Mouse (Mus musculus) ES-CJ7 (cell line): Measurements from ENCODE around the gene Atp9a.
A peak's percentile ranks its signal among the peaks of the same experiment; 100 is the strongest.

Source experiments
- DNase-seq: peaks from one replicate; pipeline ENCODE4 v3.0.0; 2011; ENCODE audit warnings: low read depth, low spot score

Gene Atp9a

DNA sequence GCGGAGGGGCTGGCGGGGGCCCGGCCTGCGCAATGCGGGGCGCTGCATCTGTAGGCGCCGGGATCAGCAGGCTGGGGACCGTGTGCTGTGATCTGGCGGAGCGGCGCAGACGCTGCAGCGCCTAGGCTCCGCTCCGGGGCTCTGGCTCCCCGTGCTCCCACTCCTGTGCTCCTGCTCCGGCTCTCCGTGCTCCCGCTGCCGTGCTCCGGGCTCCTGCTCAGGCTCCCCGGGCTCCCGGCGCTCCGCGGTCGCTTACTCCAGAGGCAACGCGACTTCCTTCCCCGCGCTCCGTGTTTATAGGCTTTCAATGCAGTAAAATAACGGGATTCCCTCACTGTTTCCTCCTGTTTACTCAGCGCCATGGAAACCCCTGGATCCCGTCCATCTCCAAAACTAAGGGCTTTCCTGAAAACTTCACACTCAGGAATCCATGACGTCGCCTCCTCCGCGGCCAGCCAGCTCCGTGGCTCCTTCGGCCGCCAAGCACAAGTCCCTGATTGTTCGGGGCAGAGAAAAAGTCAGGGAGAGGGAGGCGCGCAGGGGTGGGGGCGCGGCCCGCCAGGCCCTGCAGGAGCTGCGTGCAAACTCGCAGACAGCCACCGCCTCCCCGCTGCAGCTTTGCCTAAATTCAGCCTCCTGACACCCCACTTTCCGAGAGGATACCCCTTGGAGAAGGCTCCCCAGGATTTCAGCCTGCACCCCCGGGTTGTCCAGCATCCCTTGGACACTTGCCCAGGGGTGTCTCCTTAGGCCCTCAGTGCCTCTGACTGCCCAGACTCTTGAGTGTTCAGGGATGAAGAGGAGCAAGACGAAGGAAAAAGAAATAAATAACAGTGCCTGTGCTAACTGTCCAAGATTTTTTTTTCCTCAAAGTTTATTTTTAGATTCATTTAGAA is 140.5 kb downstream of the Atp9a start, which contains the start of gene Nfatc2:
Nfatc2 (minus strand) TSS at position 167 of the 896 bp plus-strand sequence.
- peak; percentile 58 for DNase-seq

- no peak for DNase-seq
These were observed 141.3 kb downstream of the Atp9a start for GRCm38 (mm10) chr2:168600750-168601490.

DNA sequence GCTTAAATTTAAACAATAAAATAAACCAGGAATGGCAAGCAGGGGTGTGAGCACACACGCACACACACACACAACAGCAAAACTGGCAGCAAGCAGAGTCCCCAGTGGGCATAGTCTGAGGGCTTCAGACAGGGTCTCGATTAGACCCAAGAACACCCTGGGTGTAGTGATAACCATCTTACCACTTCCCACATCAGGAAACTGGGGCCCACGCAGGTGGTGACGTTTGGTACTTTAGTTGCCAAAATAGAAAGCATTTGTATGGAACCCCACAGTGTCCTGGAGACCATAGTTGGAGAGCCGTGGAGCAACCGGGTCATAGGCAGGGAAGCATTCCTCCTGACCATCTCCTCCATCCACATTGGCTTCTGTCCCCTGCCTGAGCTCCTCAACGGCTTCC is 146.5 kb downstream of the Atp9a start:
- DNase-seq: no peak

DNA sequence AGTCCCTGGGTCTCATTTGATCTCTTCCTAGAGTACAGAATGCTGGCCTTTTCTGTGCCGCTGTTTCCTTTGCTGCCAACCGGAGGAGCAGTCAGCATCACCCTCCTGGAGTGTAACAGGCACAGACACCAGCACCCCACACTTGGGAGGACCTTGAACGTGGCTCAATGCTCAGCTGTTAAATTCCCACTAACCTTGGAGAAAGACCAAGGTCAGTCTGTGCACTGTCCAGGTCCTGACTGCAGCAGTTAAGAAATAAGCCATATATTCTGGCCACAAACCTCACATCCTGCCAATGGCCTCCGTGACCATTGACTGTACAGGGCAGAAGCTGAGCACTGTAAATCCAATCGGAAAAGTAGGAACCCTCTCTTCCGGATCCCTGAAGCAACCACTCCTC is 148.5 kb downstream of the Atp9a start:
- no peak for DNase-seq

DNA sequence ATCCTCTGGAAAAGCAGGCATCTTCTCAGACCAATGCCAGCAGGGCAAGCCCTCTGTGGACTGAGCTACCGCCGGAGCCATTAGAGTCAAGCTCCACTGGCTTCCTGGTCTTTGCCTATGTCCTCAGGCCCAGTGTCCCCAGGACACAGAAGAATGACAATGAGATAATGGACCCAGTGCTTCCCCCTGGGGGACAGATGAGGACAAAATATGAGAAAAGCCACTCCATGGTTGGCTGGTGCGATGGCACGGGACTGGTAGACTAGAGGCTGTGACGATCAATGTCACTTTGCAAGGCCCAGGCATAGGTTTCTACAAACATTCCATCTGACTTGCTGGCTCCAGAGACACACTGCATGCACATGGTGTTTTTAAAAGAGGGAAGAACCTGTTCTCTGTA is 149.2 kb downstream of the Atp9a start:
- no peak for DNase-seq

DNA sequence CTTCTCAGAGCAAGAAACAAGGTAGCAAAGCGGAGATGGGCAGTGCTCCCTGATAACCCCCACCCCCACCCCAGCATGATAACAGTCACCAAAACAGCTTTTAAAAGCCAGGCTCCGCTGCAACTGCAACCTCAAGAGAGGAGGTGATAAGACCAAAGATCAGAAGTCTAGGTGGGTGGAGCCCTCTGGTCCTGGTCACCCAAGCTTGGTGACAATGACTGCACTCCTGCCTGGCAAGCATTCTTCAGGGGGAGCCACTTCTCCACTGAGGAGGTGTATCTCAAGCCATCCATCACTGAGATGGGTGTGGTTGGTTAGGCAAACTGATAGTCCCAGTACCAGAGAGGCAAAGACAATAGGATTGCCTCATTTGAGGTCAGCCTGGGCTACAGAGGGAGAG is 151.1 kb downstream of the Atp9a start:
- DNase-seq: no peak

- no peak for DNase-seq
These were observed 151.7 kb downstream of the Atp9a start for GRCm38 (mm10) chr2:168590556-168590955.

- peak; percentile 46 for DNase-seq
These were observed 152.0 kb downstream of the Atp9a start for GRCm38 (mm10) chr2:168590168-168590551.

DNA sequence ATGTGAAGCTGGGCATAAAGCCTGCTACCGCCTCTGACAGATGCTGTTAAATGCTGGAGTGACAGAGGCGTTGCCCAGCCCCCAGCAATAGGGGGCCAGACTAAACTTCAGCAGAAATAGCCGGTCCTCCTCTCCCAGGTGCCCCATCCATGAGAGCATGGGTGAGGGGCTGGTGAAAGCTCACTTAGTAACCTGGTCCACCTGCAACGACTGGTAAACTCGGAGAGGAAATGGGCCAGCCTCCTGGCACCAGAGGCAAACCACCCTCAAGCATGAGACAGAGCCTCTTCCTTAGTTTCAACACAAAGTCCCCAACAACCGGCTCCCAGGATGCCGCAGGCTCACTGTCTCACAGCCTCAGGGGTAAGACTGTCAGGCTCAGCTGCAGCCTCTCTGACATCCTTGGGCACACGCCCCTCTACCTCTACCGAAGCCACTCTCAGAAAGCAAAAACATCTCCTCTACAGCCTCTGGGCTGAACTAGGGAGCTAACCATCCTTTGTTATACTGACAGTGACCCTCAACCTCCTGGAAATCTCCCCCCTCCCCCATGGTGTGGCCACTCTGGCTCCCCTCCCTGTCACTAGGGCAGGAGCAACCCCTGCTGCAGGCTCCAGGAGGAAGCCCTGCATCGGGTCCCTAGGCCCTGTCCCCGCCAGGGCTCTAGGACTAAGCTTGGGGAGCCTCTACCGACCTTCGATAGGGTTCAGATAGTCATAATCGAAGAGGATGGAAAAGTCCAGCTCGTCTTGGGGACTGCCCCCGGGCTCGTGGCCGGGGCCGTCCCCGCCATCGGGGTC is 152.6 kb downstream of the Atp9a start:
- no peak for DNase-seq

DNA sequence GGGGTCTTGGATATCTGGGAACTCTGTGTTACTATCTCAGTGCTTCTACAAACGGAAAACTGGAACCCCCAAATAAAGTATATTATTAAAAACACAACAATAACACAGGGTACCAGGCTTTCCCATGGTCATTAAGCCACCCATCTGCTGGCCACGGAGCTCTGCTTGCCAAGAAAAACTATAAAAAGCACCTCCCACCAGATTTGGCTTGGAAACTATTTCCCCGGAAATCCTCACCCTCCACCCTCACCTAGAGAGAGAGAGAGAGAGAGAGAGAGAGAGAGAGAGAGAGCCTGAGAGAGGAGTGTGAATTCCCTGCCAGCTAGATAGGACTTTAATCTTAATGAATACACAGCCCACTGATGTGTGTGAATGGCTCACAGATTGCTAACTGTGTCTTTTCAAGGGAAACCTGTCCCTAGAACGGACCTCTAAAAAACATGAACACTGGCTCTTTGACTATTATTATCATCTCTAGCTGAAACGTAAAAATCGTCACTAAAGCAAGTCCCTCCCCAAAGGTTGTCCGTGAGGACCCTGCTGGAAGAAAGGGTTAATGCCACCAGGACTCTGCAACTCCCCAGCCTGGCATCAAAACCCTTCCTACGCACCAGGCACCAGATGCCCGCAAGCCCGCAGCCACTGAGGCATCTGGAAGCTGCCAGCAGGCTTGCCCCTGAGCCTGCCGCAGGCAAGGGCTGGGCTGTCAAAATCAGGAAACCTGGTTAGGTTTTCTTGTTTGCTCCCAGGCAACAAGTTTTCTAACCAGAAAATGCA is 153.4 kb downstream of the Atp9a start:
- DNase-seq: no peak

DNA sequence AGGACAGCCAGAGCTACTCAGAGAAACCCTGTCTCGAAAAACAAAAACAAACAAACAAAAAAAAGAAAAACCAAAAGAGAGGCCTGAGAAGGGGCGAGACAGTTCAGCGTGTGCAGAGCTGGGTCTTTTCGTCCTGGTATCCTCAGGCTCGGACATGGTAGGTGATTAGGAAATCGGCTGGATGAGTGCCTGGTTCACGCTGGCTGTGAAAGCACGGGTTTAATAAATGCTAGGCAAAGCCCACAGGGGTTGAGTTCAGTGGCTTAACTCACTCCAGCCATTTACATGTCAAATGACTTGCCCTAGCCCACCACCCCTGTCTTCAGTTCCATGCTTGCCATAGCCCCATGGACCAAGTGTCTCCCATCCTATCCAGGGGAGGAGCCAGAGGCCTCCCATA is 155.1 kb downstream of the Atp9a start:
- no peak for DNase-seq

GRCm38 (mm10) chr2:168586512-168586911 is 155.7 kb downstream of the Atp9a start:
- no peak for DNase-seq

- no peak for DNase-seq
These were observed 157.4 kb downstream of the Atp9a start for GRCm38 (mm10) chr2:168584857-168585256.
